Mouse (Mus musculus) erythroblast, embryonic 14.5 days (primary cell): ENCODE data around the gene Dpp6. TPM values are rescaled to one million over a fixed set of nuclear protein-coding genes. Genes with fewer than 3 reads are reported as not detected.

ENCODE experiments used
- H3K27me3 ChIP-seq: 2 replicates; pipeline ENCODE4 v1.6.1; 2012; ENCODE audit warnings: inconsistent platforms; ENCODE audit not compliant: control insufficient read depth
- H3K36me3 ChIP-seq: 2 replicates; pipeline ENCODE4 v1.6.1; 2012; ENCODE audit warnings: mild to moderate bottlenecking, inconsistent platforms; ENCODE audit not compliant: control insufficient read depth
- H3K4me1 ChIP-seq: 2 replicates; pipeline ENCODE4 v1.6.1; 2012; ENCODE audit warnings: inconsistent platforms; ENCODE audit not compliant: control insufficient read depth
- H3K4me3 ChIP-seq: replicated peaks from 2 replicates; pipeline ENCODE3; 2012; ENCODE audit warnings: moderate library complexity, mild to moderate bottlenecking, inconsistent platforms
- H3K9me3 ChIP-seq: 2 replicates; pipeline ENCODE4 v1.6.1; 2012; ENCODE audit warnings: low read length, inconsistent platforms, mixed read lengths; ENCODE audit not compliant: control insufficient read depth
- GATA1 ChIP-seq: IDR thresholded peaks from 2 replicates; pipeline ENCODE4 v1.6.1; 2012; ENCODE audit warnings: low read length, inconsistent platforms, mixed read lengths
- TAL1 ChIP-seq: IDR thresholded peaks from 3 replicates; pipeline ENCODE4 v1.6.1; 2012; ENCODE audit warnings: low read length, inconsistent platforms, mixed read lengths
- polyA plus RNA-seq: library from polyadenylated mRNA; stranded (reverse); fragments of >175 nt; gene quantifications from 2 replicates; pipeline ENCODE4 v1.2.3, GENCODE M21; 2012

Dpp6 gene
- polyA plus RNA-seq, 1 experiment = 0.05 TPM

GRCm38 (mm10) chr5:27075131-27075591 lies 258.2 kb downstream of the Dpp6 start:
- H3K4me1 ChIP-seq = no peaks in the 10 kb centered on the region
- no peak for TF ChIP-seq TAL1
- no peak for TF ChIP-seq GATA1
- no peaks in the 10 kb centered on the region for H3K9me3 ChIP-seq
- H3K36me3 ChIP-seq = no peaks in the 10 kb centered on the region
- no peaks in the 10 kb centered on the region for H3K27me3 ChIP-seq
- H3K4me3 ChIP-seq = no peak overlapping the region

GRCm38 (mm10) chr5:27076046-27076445 lies 259.0 kb downstream of the Dpp6 start:
- Histone ChIP-seq H3K9me3 (no peaks in the 10 kb centered on the region), H3K36me3 (no peaks in the 10 kb centered on the region), H3K4me1 (no peaks in the 10 kb centered on the region), H3K27me3 (no peaks in the 10 kb centered on the region), H3K4me3 (no peak overlapping the region)
- no peak for TF ChIP-seq GATA1
- no peak for TF ChIP-seq TAL1

GRCm38 (mm10) chr5:27077821-27078220 lies 260.8 kb downstream of the Dpp6 start:
- H3K4me1 ChIP-seq = no peaks in the 10 kb centered on the region
- no peak overlapping the region for H3K4me3 ChIP-seq
- H3K27me3 ChIP-seq = no peaks in the 10 kb centered on the region
- no peak for TF ChIP-seq GATA1
- TF ChIP-seq TAL1 = no peak
- no peaks in the 10 kb centered on the region for H3K9me3 ChIP-seq
- no peaks in the 10 kb centered on the region for H3K36me3 ChIP-seq

- no peaks in the 10 kb centered on the region for H3K27me3 ChIP-seq
- no peaks in the 10 kb centered on the region for H3K9me3 ChIP-seq
- no peaks in the 10 kb centered on the region for H3K36me3 ChIP-seq
- TF ChIP-seq TAL1 = no peak
- TF ChIP-seq GATA1 = no peak
- no peak overlapping the region for H3K4me3 ChIP-seq
- no peaks in the 10 kb centered on the region for H3K4me1 ChIP-seq
Measured at GRCm38 (mm10) chr5:27081275-27081674, 264.3 kb downstream of the Dpp6 start.

GRCm38 (mm10) chr5:27083762-27084161 lies 266.8 kb downstream of the Dpp6 start:
- H3K4me3 ChIP-seq = no peak overlapping the region
- H3K36me3 ChIP-seq = no peaks in the 10 kb centered on the region
- no peaks in the 10 kb centered on the region for H3K27me3 ChIP-seq
- no peak for TF ChIP-seq GATA1
- TF ChIP-seq TAL1 = no peak
- H3K4me1 ChIP-seq = no peaks in the 10 kb centered on the region
- no peaks in the 10 kb centered on the region for H3K9me3 ChIP-seq

- TF ChIP-seq GATA1 (no peak), TAL1 (no peak)
- H3K4me1 ChIP-seq = no peaks in the 10 kb centered on the region
- H3K36me3 ChIP-seq = no peaks in the 10 kb centered on the region
- H3K27me3 ChIP-seq = no peaks in the 10 kb centered on the region
- no peak overlapping the region for H3K4me3 ChIP-seq
- H3K9me3 ChIP-seq = no peaks in the 10 kb centered on the region
Measured at GRCm38 (mm10) chr5:27108221-27108620, 291.2 kb downstream of the Dpp6 start.

GRCm38 (mm10) chr5:27122479-27122878 lies 305.5 kb downstream of the Dpp6 start:
- TF ChIP-seq TAL1 (no peak), GATA1 (no peak)
- no peaks in the 10 kb centered on the region for H3K36me3 ChIP-seq
- H3K4me1 ChIP-seq = no peaks in the 10 kb centered on the region
- no peaks in the 10 kb centered on the region for H3K27me3 ChIP-seq
- H3K9me3 ChIP-seq = no peaks in the 10 kb centered on the region
- H3K4me3 ChIP-seq = no peak overlapping the region

- Histone ChIP-seq H3K27me3 (no peaks in the 10 kb centered on the region), H3K4me1 (no peaks in the 10 kb centered on the region), H3K4me3 (no peak overlapping the region), H3K36me3 (no peaks in the 10 kb centered on the region), H3K9me3 (no peaks in the 10 kb centered on the region)
- TF ChIP-seq GATA1 (no peak), TAL1 (no peak)
Measured at GRCm38 (mm10) chr5:27122944-27123343, 305.9 kb downstream of the Dpp6 start.

GRCm38 (mm10) chr5:27126034-27126433 lies 309.0 kb downstream of the Dpp6 start:
- H3K27me3 ChIP-seq = no peaks in the 10 kb centered on the region
- no peaks in the 10 kb centered on the region for H3K4me1 ChIP-seq
- TF ChIP-seq TAL1 = no peak
- no peak for TF ChIP-seq GATA1
- no peak overlapping the region for H3K4me3 ChIP-seq
- no peaks in the 10 kb centered on the region for H3K36me3 ChIP-seq
- H3K9me3 ChIP-seq = no peaks in the 10 kb centered on the region

- H3K27me3 ChIP-seq = no peaks in the 10 kb centered on the region
- TF ChIP-seq TAL1 (no peak), GATA1 (no peak)
- H3K9me3 ChIP-seq = no peaks in the 10 kb centered on the region
- no peaks in the 10 kb centered on the region for H3K4me1 ChIP-seq
- H3K36me3 ChIP-seq = no peaks in the 10 kb centered on the region
- no peak overlapping the region for H3K4me3 ChIP-seq
Measured at GRCm38 (mm10) chr5:27133196-27133595, 316.2 kb downstream of the Dpp6 start.
